Mouse (Mus musculus): ENCODE data around the gene Fmnl3.

- TF ChIP-seq CTCF (IDR thresholded peaks at IDR 0.05; ENCODE audit: extremely low read depth, insufficient read depth, low read length) (no peak), POLR2A (IDR thresholded peaks at IDR 0.05; ENCODE audit: extremely low read depth, insufficient read depth, low read length) (no peak)
These were observed 5.4 kb downstream of the Fmnl3 start for GRCm38 (mm10) chr15:99364921-99365320.

Measured in cortical plate, adult 2 months (tissue).